Mouse (Mus musculus) heart, postnatal 36 days (tissue): ENCODE measurements around the gene Rnps1. TPM values are rescaled to one million over a fixed set of nuclear protein-coding genes. Genes with fewer than 3 reads are reported as not detected.
"Not testable (repeated sequence)": the region's sequence is repeated elsewhere in the genome, so short reads cannot be mapped to it uniquely, and the experiment has no call there.

Experiments used
- DNase-seq, 2 experiments: peaks; one replicate each; pipeline ENCODE4 v3.0.0; 2021 to 2022
- intact Hi-C: fragments of 180-260 bp; cut with DNase I; formaldehyde crosslinking; loops from one replicate; pipeline ENCODE4 v1.15.1; 2025
- total RNA-seq, 2 experiments: library from RNA; stranded (reverse); gene quantifications; 2 replicates each; pipeline ENCODE4 v1.2.3; 2021

The Rnps1 gene
- total RNA-seq, 2 experiments from 2014 or later = 58.4 to 61.6 TPM

- peak; percentile 93 for DNase-seq
- intact Hi-C loops = no loop called here
Measured at GRCm38 (mm10) chr17:24426471-24427169, 12.3 kb downstream of the Rnps1 start, which contains the start of gene Eci1. TSS of gene Eci1 (plus strand) at chr17:24426641.

GRCm38 (mm10) chr17:24427170-24427557 lies 12.8 kb downstream of the Rnps1 start:
- DNase-seq = no peak
- intact Hi-C loops = no loop called here

GRCm38 (mm10) chr17:24429201-24429983 lies 15.0 kb downstream of the Rnps1 start:
- intact Hi-C loops = no loop called here
- peak; percentile 29 to 61 for DNase-seq

- intact Hi-C loops = loop anchor here (5.0 kb wide), 1 partner anchor 265 kb away; no protein-coding TSS in a partner anchor
- DNase-seq = no peak
Measured at GRCm38 (mm10) chr17:24437016-24437415, 22.7 kb downstream of the Rnps1 start.

- intact Hi-C loops = no loop called here
- no peak for DNase-seq
Measured at GRCm38 (mm10) chr17:24440377-24440776, 26.0 kb downstream of the Rnps1 start.

DNA sequence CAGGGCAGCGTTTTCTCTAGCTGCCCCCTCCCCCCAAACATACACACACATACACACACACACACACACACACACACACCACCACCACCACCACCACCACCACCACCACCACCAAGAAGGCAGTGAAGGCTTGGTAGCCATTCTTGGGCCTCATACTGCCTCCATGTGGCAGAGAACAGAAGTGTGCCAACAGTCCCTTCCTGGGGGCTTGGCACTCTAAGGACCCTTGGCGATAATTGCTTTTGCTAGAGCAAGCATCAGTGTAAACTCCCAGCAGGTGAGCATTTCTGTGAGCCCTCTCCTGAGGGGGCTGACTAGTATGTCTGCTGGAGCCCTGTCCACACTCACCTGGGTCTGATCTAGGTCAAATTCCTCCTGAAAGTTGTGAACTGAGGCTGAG lies 26.8 kb downstream of the Rnps1 start:
- intact Hi-C loops = no loop called here

DNA sequence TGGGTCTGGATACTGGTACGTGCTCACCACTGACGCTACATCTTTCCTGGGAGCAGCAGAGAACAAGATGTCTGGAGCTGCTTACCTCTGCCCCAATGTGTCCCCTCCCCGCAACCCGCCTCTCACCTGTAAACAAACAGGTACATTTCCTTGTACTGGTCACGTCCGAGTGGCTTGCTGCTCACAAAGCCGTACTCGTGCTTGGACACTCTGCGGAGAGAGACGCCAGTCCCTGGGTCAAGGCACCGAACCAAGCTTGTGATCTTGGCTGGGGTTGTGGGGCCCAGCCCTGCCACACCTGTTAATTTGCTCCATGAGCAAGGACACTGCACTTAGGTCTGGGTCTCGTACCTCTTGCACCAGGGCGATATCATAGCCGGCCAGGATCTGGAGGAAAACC lies 27.7 kb downstream of the Rnps1 start:
- intact Hi-C loops = no loop called here
- DNase-seq = no peak

More for the DNA sequence above, 26.8 kb downstream of the Rnps1 start:
- no peak for DNase-seq

- intact Hi-C loops = no loop called here
- DNase-seq = no peak
Measured at GRCm38 (mm10) chr17:24442632-24443155, 28.3 kb downstream of the Rnps1 start, which contains the start of gene Dnase1l2. TSS of gene Dnase1l2 (minus strand) at chr17:24443105.

DNA sequence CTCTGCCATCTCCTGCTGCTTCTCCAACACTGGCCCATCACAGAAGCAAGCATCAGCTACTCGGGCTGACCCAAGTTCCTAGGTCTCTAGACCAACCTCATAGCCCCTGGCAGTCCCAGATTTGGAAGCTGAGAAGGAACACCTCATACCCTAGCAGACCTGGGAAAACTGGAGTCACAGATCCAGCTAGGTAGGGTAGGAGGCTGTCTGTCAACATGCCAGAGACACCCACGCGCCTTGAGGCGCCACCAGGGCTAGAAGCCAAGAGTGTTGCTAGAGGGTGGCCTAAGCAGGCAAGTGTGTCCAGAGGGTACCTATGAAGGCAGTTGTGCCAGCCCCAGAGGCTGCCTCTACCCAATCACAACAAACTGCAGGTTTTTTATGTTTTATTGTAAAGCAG lies 29.0 kb downstream of the Rnps1 start:
- intact Hi-C loops = no loop called here
- DNase-seq = no peak

GRCm38 (mm10) chr17:24446590-24446989 lies 32.2 kb downstream of the Rnps1 start:
- no peak for DNase-seq
- intact Hi-C loops = no loop called here

- DNase-seq = no peak
- intact Hi-C loops = no loop called here
Measured at GRCm38 (mm10) chr17:24449507-24449906, 35.1 kb downstream of the Rnps1 start.

GRCm38 (mm10) chr17:24451220-24451619 lies 36.9 kb downstream of the Rnps1 start:
- intact Hi-C loops = no loop called here
- DNase-seq = no peak

DNA sequence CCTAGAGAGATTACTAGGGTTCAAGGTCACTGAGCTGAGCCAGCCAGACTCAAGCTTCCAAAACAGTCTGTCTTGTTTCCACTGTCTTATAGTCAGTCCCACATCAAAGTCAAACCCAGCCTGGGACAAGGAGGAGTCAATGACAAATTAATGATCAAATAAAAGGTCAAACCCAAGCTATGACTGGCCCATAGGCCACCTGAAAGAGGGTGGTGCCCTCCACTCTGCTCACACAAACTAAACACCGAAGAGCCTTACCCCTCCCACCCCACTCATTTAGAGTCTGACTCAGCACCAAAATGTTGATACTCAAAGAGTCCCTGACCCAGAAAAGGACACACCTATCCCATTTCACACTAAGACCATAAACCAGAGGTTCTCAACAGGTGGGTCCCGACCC lies 39.0 kb downstream of the Rnps1 start:
- intact Hi-C loops = no loop called here
- DNase-seq = no peak

- DNase-seq = no peak
- intact Hi-C loops = no loop called here
Measured at GRCm38 (mm10) chr17:24454218-24454755, 39.9 kb downstream of the Rnps1 start.

GRCm38 (mm10) chr17:24454756-24455522 lies 40.6 kb downstream of the Rnps1 start:
- intact Hi-C loops = no loop called here
- DNase-seq = peak; percentile 99

DNA sequence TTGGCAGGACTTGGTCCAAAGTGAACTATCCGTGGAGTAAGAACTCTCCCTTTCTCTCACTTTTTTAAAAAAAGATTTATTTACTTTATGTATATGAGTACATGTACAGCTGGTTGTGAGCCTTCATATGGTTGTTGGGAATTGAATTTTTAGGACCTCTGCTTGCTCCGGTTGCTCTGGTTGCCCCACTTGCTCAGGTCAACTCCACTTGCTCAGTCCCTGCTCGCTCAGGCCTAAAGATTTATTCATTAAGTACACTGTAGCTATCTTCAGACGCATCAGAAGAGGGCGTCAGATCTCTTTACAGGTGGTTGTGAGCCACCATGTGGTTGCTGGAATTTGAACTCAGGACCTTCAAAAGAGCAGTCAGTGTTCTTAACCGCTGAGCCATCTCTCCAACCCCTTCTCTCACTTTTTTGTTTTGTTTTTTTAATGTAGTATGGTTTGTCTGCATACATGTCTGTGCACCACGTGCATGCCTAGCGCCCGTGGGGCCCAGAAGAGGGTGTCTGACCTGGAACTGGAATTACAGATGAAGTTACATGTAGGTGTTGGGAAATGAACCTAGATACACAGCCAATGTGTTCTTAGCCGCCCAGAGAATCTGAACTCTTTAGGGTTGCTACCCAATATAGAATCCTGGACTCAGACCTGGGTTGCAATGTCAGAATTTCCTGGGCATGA lies 41.3 kb downstream of the Rnps1 start:
- intact Hi-C loops, DNase-seq: not testable (repeated sequence)

- no peak for DNase-seq
- intact Hi-C loops = no loop called here
Measured at GRCm38 (mm10) chr17:24461580-24461979, 47.2 kb downstream of the Rnps1 start.

- no peak for DNase-seq
- intact Hi-C loops = no loop called here
Measured at GRCm38 (mm10) chr17:24462932-24463331, 48.6 kb downstream of the Rnps1 start.

- DNase-seq = no peak
- intact Hi-C loops = no loop called here
Measured at GRCm38 (mm10) chr17:24463374-24464133, 49.2 kb downstream of the Rnps1 start.
